Mouse (Mus musculus) embryo, embryonic 11 days (tissue): Measurements from ENCODE around the gene B4galt1.

Experiments used
- DNase-seq: peaks from one replicate; pipeline ENCODE4 v3.0.0-alpha.2; 2015

Gene B4galt1

DNA sequence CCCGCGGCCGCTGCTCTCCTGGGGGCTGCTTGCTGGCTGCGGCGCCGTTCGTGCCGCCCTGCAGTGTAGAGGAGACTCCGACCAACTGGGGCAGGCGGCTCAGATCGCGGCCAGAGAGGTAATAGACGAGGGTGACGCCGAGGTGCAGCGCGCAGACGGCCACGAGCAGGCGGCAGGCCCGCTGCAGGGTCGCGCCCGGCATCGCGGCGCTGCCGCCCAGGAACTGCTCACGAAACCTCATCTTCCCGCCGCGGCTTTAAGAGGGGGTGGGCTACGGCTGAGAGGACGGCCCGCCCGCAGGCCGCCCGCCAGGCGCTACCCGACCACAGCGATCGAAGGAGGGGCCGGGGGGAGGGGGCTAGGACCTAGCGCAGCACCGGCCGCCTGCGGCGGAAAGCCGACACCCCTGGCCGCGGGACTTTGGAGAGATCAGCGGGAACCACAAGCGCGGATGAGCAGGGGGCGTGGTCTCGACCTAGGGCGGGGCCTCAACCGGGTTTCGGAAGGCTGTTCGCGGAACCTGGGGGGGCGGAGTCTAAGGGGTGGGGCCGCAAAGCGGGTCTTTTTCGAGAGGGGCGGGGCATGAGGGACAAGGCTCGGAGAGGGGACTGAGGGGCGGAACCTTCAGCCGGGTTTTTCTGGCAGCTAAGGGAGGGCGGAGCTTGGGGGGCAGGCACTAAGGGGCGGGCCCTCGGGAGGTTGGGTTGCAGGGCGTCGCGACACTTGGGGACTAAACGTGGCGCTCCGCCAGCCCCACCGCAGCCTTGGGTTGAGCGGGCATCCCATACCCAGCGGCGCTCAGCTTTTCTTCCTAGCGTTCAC lies at the start of gene B4galt1:
Gene B4galt1, minus strand, starts transcription at position 441 of the 822 bp plus-strand sequence.
- peak; percentile 100 for DNase-seq

DNA sequence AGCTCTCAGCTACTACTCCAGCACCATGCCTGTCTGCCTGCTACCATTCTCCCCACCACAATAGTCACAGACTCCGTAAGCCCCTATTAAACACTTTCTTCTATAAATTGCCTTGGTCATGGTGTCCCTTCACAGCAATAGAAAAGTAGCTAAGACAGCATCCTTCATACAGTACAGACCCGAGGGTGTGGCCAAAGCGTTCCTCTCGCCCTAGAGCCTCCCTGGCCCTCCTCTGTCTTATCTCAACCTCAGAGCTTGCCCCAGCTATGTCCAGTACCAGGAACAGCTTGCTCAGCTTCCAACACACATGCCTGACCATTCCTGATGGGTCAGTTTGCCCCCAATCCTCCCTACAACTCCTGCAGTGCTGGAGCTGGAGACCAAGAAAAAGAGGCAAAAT lies 46.8 kb upstream of the B4galt1 start:
- no peak for DNase-seq

GRCm38 (mm10) chr4:40900071-40900470 lies 46.3 kb upstream of the B4galt1 start:
- DNase-seq, result no peak

- no peak for DNase-seq
These were observed 45.5 kb upstream of the B4galt1 start for GRCm38 (mm10) chr4:40899264-40899663.

GRCm38 (mm10) chr4:40898476-40899044 lies 44.8 kb upstream of the B4galt1 start:
- no peak for DNase-seq

GRCm38 (mm10) chr4:40895646-40896045 lies 41.8 kb upstream of the B4galt1 start:
- no peak for DNase-seq

- no peak for DNase-seq
These were observed 41.3 kb upstream of the B4galt1 start for GRCm38 (mm10) chr4:40895118-40895517.

DNA sequence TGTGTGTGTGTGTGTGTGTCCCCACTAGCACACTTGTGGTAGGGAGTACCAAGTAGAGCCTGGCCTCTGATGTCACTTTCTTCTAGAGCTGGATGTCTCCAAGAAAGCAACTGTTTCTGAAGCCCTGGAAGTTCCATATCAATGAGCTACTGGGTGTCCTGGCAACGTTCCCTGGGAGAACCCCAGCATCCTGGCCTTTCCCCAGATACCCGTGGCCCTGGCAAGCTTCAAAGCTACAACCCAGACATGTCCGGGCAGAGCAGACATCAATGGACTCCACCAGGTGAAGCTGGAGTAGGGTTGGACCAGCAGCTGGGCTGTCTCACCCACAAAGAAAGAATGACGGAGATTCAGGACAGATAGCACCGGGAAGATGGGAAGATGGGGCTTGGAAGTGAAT lies 37.4 kb upstream of the B4galt1 start:
- DNase-seq, result no peak

GRCm38 (mm10) chr4:40889983-40890382 lies 36.2 kb upstream of the B4galt1 start:
- DNase-seq, result no peak

- DNase-seq, result no peak
These were observed 35.4 kb upstream of the B4galt1 start for GRCm38 (mm10) chr4:40889252-40889651.

- no peak for DNase-seq
These were observed 35.0 kb upstream of the B4galt1 start for GRCm38 (mm10) chr4:40888839-40889238.

GRCm38 (mm10) chr4:40885883-40886282 lies 32.1 kb upstream of the B4galt1 start:
- DNase-seq, result no peak

GRCm38 (mm10) chr4:40885166-40885525 lies 31.3 kb upstream of the B4galt1 start:
- no peak for DNase-seq

- no peak for DNase-seq
These were observed 30.7 kb upstream of the B4galt1 start for GRCm38 (mm10) chr4:40884282-40885165.

DNA sequence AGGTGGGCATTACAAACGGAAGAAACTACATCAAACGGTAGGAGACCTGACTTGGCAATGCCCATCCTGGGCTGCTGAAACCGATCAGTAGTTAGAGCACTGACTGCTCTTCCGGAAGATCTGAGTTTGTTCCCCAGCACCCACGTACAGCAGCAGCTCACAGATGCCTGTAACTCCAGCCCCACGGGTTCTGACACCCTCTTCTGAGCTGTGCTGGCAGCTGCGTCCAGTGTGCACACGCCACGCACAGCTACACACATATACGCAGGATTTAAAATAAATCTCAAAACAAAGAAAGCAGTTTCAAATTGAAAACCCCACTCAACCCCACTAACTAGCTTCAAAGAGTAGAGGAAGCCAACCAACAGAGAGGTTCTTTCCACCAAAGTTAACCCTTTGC lies 29.4 kb upstream of the B4galt1 start:
- no peak for DNase-seq

- no peak for DNase-seq
These were observed 23.7 kb upstream of the B4galt1 start for GRCm38 (mm10) chr4:40877528-40877927.

GRCm38 (mm10) chr4:40876814-40877371 lies 23.1 kb upstream of the B4galt1 start:
- peak; percentile 48 for DNase-seq

GRCm38 (mm10) chr4:40875842-40876241 lies 22.0 kb upstream of the B4galt1 start:
- DNase-seq, result no peak

GRCm38 (mm10) chr4:40874794-40875552 lies 21.2 kb upstream of the B4galt1 start:
- no peak for DNase-seq

- peak; percentile 28 for DNase-seq
These were observed 20.4 kb upstream of the B4galt1 start for GRCm38 (mm10) chr4:40874151-40874600.

- no peak for DNase-seq
These were observed 19.5 kb upstream of the B4galt1 start for GRCm38 (mm10) chr4:40873320-40873719.

- DNase-seq, result no peak
These were observed 18.3 kb upstream of the B4galt1 start for GRCm38 (mm10) chr4:40872129-40872528.
